Mouse (Mus musculus): ENCODE data around the gene Trim41. TPM values are rescaled to one million over a fixed set of nuclear protein-coding genes. Genes with fewer than 3 reads are reported as not detected.

The Trim41 gene
- polyA plus RNA-seq (2015; fragmentation: Nextera tagmentation; extraction: Ambion mirVana), result 7.1 and 7.2 TPM in 2 replicates

- Histone ChIP-seq H3K27ac (ENCODE audit: low read length) (peak within 1 kb of the TSS; percentile 97), H3K4me1 (ENCODE audit: insufficient read depth, low read length) (peaks cover 23% of the 10 kb centered on the region), H3K4me2 (replicated peaks; ENCODE audit: low read depth, low read length) (peak within 1 kb of the TSS; percentile 89), H3K27me3 (ENCODE audit: insufficient read depth, low read length) (no peaks in the 10 kb centered on the region), H3K9ac (replicated peaks; ENCODE audit: low read length) (peak within 1 kb of the TSS; percentile 91), H3K4me3 (ENCODE audit: low read length) (peak within 1 kb of the TSS; percentile 83), H3K36me3 (ENCODE audit: insufficient read depth, low read length) (peaks cover 12% of the 10 kb centered on the region; the same call in 1 of the 2 replicates), H3K9me3 (ENCODE audit: low read length) (no peaks in the 10 kb centered on the region)
- peak; percentile 96 for ATAC-seq (ENCODE audit: low FRiP score, low TSS enrichment)
- under 1% methylated on average over 74 of the region's 77 CpGs for WGBS
These were observed at the start of gene Trim41 for GRCm38 (mm10) chr11:48816800-48817665. Gene Trim41, minus strand, starts transcription at chr11:48817353.

GRCm38 (mm10) chr11:48866481-48866880 lies 49.3 kb upstream of the Trim41 start:
- no peaks in the 10 kb centered on the region for H3K27me3 ChIP-seq (ENCODE audit: insufficient read depth, low read length)
- no peak overlapping the region for H3K27ac ChIP-seq (ENCODE audit: low read length)
- H3K4me1 ChIP-seq (ENCODE audit: insufficient read depth, low read length), result peaks cover 17% of the 10 kb centered on the region; the same call in 1 of the 2 replicates
- ATAC-seq (ENCODE audit: low FRiP score, low TSS enrichment), result no peak
- WGBS, result 96% methylated on average over 9 of the region's 9 CpGs
- H3K36me3 ChIP-seq (ENCODE audit: insufficient read depth, low read length), result peaks cover 21% of the 10 kb centered on the region
- H3K4me3 ChIP-seq (ENCODE audit: low read length), result no peak overlapping the region
- no peak overlapping the region for H3K9ac ChIP-seq (replicated peaks; ENCODE audit: low read length)
- H3K4me2 ChIP-seq (replicated peaks; ENCODE audit: low read depth, low read length), result no peak overlapping the region
- H3K9me3 ChIP-seq (ENCODE audit: low read length), result no peaks in the 10 kb centered on the region

GRCm38 (mm10) chr11:48863808-48864207 lies 46.7 kb upstream of the Trim41 start:
- 84% methylated on average over 3 of the region's 3 CpGs for WGBS
- H3K9ac ChIP-seq (replicated peaks; ENCODE audit: low read length), result no peak overlapping the region
- H3K4me2 ChIP-seq (replicated peaks; ENCODE audit: low read depth, low read length), result no peak overlapping the region
- H3K4me3 ChIP-seq (ENCODE audit: low read length), result no peak overlapping the region
- H3K36me3 ChIP-seq (ENCODE audit: insufficient read depth, low read length), result peaks cover 21% of the 10 kb centered on the region
- H3K27me3 ChIP-seq (ENCODE audit: insufficient read depth, low read length), result no peaks in the 10 kb centered on the region
- H3K4me1 ChIP-seq (ENCODE audit: insufficient read depth, low read length), result peaks cover 2% of the 10 kb centered on the region
- H3K27ac ChIP-seq (ENCODE audit: low read length), result no peak overlapping the region
- H3K9me3 ChIP-seq (ENCODE audit: low read length), result no peaks in the 10 kb centered on the region
- ATAC-seq (ENCODE audit: low FRiP score, low TSS enrichment), result no peak

GRCm38 (mm10) chr11:48862784-48863319 lies 45.7 kb upstream of the Trim41 start:
- no peak for ATAC-seq (ENCODE audit: low FRiP score, low TSS enrichment)
- no peak overlapping the region for H3K4me3 ChIP-seq (ENCODE audit: low read length)
- H3K9me3 ChIP-seq (ENCODE audit: low read length), result no peaks in the 10 kb centered on the region
- no peak overlapping the region for H3K27ac ChIP-seq (ENCODE audit: low read length)
- no peak overlapping the region for H3K4me2 ChIP-seq (replicated peaks; ENCODE audit: low read depth, low read length)
- peaks cover 21% of the 10 kb centered on the region for H3K36me3 ChIP-seq (ENCODE audit: insufficient read depth, low read length)
- WGBS, result 90% methylated on average over 1 of the region's 1 CpGs
- no peak overlapping the region for H3K9ac ChIP-seq (replicated peaks; ENCODE audit: low read length)
- H3K27me3 ChIP-seq (ENCODE audit: insufficient read depth, low read length), result no peaks in the 10 kb centered on the region
- H3K4me1 ChIP-seq (ENCODE audit: insufficient read depth, low read length), result peaks cover 11% of the 10 kb centered on the region

GRCm38 (mm10) chr11:48859014-48859413 lies 41.9 kb upstream of the Trim41 start:
- H3K27me3 ChIP-seq (ENCODE audit: insufficient read depth, low read length), result no peaks in the 10 kb centered on the region
- H3K4me3 ChIP-seq (ENCODE audit: low read length), result peak overlapping the region; percentile 69
- ATAC-seq (ENCODE audit: low FRiP score, low TSS enrichment), result no peak
- WGBS, result under 1% methylated on average over 6 of the region's 6 CpGs
- H3K9me3 ChIP-seq (ENCODE audit: low read length), result no peaks in the 10 kb centered on the region
- H3K4me1 ChIP-seq (ENCODE audit: insufficient read depth, low read length), result peaks cover 29% of the 10 kb centered on the region
- H3K4me2 ChIP-seq (replicated peaks; ENCODE audit: low read depth, low read length), result peak overlapping the region; percentile 74
- no peaks in the 10 kb centered on the region for H3K36me3 ChIP-seq (ENCODE audit: insufficient read depth, low read length)
- H3K27ac ChIP-seq (ENCODE audit: low read length), result no peak overlapping the region
- no peak overlapping the region for H3K9ac ChIP-seq (replicated peaks; ENCODE audit: low read length)

GRCm38 (mm10) chr11:48853474-48854180 lies 36.5 kb upstream of the Trim41 start:
- WGBS, result under 1% methylated on average over 31 of the region's 31 CpGs
- ATAC-seq (ENCODE audit: low FRiP score, low TSS enrichment), result peak; percentile 59; the same call in 1 of the 2 replicates
- Histone ChIP-seq H3K36me3 (ENCODE audit: insufficient read depth, low read length) (no peaks in the 10 kb centered on the region), H3K9me3 (ENCODE audit: low read length) (peaks cover 5% of the 10 kb centered on the region; the same call in 1 of the 2 replicates), H3K27ac (ENCODE audit: low read length) (peak overlapping the region; percentile 35; the same call in 1 of the 2 replicates), H3K9ac (replicated peaks; ENCODE audit: low read length) (peak overlapping the region; percentile 63), H3K4me3 (ENCODE audit: low read length) (peak overlapping the region; percentile 69), H3K4me2 (replicated peaks; ENCODE audit: low read depth, low read length) (peak overlapping the region; percentile 74), H3K27me3 (ENCODE audit: insufficient read depth, low read length) (peaks cover 2% of the 10 kb centered on the region; the same call in 1 of the 2 replicates), H3K4me1 (ENCODE audit: insufficient read depth, low read length) (peaks cover 34% of the 10 kb centered on the region)

- peaks cover 6% of the 10 kb centered on the region; the same call in 1 of the 2 replicates for H3K27me3 ChIP-seq (ENCODE audit: insufficient read depth, low read length)
- H3K9ac ChIP-seq (replicated peaks; ENCODE audit: low read length), result peak overlapping the region; percentile 63
- peak overlapping the region; percentile 74 for H3K4me2 ChIP-seq (replicated peaks; ENCODE audit: low read depth, low read length)
- ATAC-seq (ENCODE audit: low FRiP score, low TSS enrichment), result peak; percentile 2; the same call in 1 of the 2 replicates
- H3K9me3 ChIP-seq (ENCODE audit: low read length), result peaks cover 5% of the 10 kb centered on the region; the same call in 1 of the 2 replicates
- no peak overlapping the region for H3K27ac ChIP-seq (ENCODE audit: low read length)
- WGBS, result 8% methylated on average over 23 of the region's 23 CpGs
- peak overlapping the region; percentile 69 for H3K4me3 ChIP-seq (ENCODE audit: low read length)
- no peaks in the 10 kb centered on the region for H3K36me3 ChIP-seq (ENCODE audit: insufficient read depth, low read length)
- H3K4me1 ChIP-seq (ENCODE audit: insufficient read depth, low read length), result peaks cover 26% of the 10 kb centered on the region
These were observed 35.7 kb upstream of the Trim41 start for GRCm38 (mm10) chr11:48852624-48853473.

GRCm38 (mm10) chr11:48852190-48852589 lies 35.0 kb upstream of the Trim41 start:
- 82% methylated on average over 4 of the region's 4 CpGs for WGBS
- Histone ChIP-seq H3K36me3 (ENCODE audit: insufficient read depth, low read length) (no peaks in the 10 kb centered on the region), H3K9ac (replicated peaks; ENCODE audit: low read length) (no peak overlapping the region), H3K27ac (ENCODE audit: low read length) (no peak overlapping the region), H3K9me3 (ENCODE audit: low read length) (peaks cover 5% of the 10 kb centered on the region; the same call in 1 of the 2 replicates), H3K4me3 (ENCODE audit: low read length) (no peak overlapping the region), H3K27me3 (ENCODE audit: insufficient read depth, low read length) (peaks cover 6% of the 10 kb centered on the region; the same call in 1 of the 2 replicates), H3K4me2 (replicated peaks; ENCODE audit: low read depth, low read length) (no peak overlapping the region; the same call in 1 of the 2 replicates), H3K4me1 (ENCODE audit: insufficient read depth, low read length) (peaks cover 24% of the 10 kb centered on the region)
- ATAC-seq (ENCODE audit: low FRiP score, low TSS enrichment), result no peak

Data from kidney, embryonic 16.5 days (tissue).